Mouse (Mus musculus) fibroblast of lung, adult 2 months (primary cell): ENCODE data around the gene Pid1.
A peak's percentile ranks its signal among the peaks of the same experiment; 100 is the strongest.
"Not testable (repeated sequence)": the region's sequence is repeated elsewhere in the genome, so short reads cannot be mapped to it uniquely, and the experiment has no call there.

Experiments
- DNase-seq: peaks from one replicate; pipeline ENCODE4 v3.0.0-alpha.2; 2011; ENCODE audit warnings: low read depth

Gene Pid1

GRCm38 (mm10) chr1:84271712-84272200 lies 92.2 kb downstream of the Pid1 start:
- no peak for DNase-seq

GRCm38 (mm10) chr1:84257656-84258055 lies 106.3 kb downstream of the Pid1 start:
- DNase-seq: no peak

DNA sequence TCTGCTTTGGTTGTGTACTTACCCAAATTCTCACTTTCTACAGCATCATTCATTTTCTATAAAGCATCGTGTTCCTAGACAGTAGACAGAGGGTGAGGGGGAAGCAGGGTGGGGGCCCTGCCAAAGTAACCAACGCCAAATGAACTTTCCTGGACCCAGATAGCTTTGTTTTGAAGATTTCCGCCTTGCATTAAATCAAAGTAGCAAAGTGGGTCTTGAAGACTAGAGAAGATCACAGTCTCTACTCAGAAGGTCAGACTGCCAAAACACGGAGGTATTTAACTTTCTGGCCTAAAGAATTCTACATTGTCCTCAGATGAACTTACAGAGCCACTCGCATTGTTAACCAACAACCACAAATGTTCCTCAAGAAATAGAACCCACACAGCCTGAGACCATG lies 109.6 kb downstream of the Pid1 start:
- DNase-seq: no peak

- no peak for DNase-seq
These were observed 110.1 kb downstream of the Pid1 start for GRCm38 (mm10) chr1:84253838-84254237.

GRCm38 (mm10) chr1:84251205-84251604 lies 112.8 kb downstream of the Pid1 start:
- no peak for DNase-seq

GRCm38 (mm10) chr1:84250770-84251169 lies 113.2 kb downstream of the Pid1 start:
- no peak for DNase-seq

DNA sequence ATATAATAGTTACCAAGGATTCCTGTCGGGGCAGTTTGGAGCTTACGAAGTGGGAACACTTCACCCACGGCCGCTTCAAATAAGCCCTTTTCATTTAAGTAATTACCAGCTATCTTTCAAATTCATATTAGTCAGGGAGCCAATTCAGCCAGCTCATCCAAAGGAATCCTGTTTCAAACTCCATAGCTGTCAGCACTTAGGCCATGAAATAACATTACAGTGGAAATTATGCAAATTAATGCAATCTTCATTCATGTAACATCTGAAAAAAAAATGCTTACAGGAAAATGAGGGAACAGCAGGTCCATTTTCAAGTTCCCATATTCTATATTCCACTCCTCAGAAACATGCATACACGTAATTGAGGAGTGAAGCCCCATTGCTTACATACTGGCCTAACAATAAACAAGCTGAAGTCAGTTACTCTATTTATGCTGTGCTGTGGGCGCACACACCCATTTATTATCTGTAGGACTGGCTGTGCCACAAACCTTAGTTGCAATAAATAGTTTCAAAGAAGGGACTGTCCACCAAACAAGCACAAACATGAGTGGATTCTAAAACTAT lies 114.1 kb downstream of the Pid1 start:
- DNase-seq: no peak

- DNase-seq: no peak
These were observed 116.9 kb downstream of the Pid1 start for GRCm38 (mm10) chr1:84247111-84247510.

GRCm38 (mm10) chr1:84241192-84241828 lies 122.7 kb downstream of the Pid1 start:
- DNase-seq: no peak

- no peak for DNase-seq
These were observed 123.8 kb downstream of the Pid1 start for GRCm38 (mm10) chr1:84240203-84240602.

- no peak for DNase-seq
These were observed 133.5 kb downstream of the Pid1 start for GRCm38 (mm10) chr1:84230431-84230830.

GRCm38 (mm10) chr1:84225626-84226025 lies 138.4 kb downstream of the Pid1 start:
- peak; percentile 16 for DNase-seq

DNA sequence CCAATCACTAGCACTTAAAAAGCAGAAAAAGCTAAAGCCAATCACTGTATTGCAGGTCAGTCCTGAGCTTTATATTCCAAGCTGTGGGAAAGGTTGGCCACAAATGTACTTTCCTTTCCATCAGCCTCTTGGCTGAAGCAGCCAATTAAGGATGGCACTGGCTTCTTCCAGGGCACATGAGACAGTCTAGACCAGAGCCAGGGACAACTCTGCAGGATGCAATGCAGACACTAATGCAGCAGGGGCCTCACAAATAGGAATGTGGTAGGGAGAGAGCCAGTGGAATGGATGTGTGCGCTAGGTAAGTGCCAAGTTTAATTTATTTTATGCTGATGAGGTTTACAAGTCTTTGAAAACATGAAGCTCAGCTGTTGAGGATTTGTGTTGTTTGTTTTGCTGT lies 141.9 kb downstream of the Pid1 start:
- no peak for DNase-seq

DNA sequence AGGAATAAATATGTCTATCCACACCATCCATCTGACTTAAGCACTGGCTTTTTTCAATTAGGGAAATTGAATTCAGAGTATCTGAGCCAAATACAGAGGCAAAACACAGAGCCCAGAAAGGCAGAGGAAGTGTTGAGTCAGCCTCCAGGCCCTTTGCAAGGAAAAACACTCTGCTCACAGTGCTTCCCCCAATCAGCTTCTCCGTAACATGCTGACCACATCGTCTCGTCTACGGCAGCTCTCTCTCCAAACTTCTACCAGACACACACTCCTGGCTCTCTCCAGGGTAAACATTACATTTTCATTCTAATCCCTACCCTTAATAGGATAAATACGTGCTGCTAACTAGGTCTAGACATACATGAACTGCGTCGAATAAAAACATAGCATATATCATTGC lies 145.4 kb downstream of the Pid1 start:
- DNase-seq: peak; percentile 85

DNA sequence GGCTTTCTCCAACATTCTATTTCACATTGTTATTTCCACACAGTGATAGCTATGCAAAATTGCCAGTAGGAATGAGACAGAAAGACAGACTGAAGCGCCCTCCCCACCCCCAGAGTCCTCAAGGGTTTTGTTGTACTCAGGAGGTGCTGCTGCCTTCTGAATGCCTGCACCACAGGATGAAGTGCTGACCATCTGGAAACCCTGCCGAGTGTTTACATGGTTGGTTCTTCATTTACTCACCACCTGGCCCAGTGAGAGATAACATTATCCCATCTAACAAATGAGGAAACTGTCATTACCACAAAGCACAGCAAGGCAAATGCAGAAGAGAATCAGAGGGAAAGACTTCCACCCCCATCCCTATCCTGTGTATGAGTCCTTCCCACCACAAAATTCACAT lies 146.2 kb downstream of the Pid1 start:
- no peak for DNase-seq

DNA sequence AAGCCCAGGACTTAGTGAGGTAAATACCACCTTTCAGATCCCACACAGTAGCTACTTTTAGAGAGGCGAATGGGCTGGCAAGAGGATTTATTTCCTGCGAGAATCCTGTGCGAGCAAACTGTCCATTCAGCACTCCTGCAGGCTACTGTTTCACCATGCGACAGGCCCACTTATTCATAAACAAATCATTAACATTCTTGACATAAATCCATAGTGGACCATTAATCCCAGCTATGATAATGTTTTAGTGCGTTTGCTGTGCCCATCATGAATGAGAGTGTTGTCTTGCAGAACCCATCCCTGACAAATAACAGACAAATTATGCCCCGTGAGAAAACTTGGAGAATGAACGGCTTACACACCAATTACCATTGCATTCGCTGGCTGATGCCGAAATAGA lies 152.5 kb downstream of the Pid1 start:
- DNase-seq: no peak

DNA sequence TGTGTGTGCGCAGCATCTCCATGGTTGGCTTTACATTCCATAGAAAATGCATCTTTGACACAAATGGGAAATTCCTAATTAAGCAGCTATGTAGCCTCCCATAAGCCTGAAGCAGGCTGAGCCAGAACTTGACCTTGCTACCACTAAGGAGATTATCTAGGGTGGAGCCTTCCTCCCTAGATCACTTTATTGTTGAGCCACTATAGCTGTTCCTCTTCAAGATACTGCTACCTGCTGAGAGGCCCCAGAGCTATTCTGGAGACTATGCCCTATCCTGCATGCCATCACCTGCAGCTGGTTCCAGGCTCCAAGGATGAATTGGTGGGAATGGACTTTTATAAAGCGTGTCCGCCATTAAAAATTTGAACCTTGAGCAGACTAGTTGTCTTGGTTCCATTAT lies 158.2 kb downstream of the Pid1 start:
- not testable (repeated sequence) for DNase-seq

DNA sequence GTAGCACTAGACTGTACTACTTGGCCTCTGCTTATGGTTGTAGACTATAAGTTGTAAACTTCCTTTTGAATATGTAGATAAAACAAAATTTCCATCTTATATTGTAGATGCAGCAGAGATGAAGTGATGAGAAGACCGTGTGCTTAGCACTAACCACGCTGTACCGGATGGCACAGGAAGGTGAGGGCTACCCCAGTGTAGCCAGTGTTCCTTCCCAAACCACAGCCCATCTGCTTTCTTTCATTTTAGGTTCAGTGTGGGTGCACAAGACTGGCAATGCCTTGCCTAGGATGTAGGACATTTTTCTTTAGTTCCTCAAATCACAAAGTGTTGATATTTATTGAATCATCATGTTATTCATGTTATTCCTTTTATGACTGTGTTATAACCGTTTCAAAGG lies 160.5 kb downstream of the Pid1 start:
- DNase-seq: no peak

GRCm38 (mm10) chr1:84199890-84200289 lies 164.1 kb downstream of the Pid1 start:
- no peak for DNase-seq

GRCm38 (mm10) chr1:84198887-84199286 lies 165.1 kb downstream of the Pid1 start:
- DNase-seq: no peak

DNA sequence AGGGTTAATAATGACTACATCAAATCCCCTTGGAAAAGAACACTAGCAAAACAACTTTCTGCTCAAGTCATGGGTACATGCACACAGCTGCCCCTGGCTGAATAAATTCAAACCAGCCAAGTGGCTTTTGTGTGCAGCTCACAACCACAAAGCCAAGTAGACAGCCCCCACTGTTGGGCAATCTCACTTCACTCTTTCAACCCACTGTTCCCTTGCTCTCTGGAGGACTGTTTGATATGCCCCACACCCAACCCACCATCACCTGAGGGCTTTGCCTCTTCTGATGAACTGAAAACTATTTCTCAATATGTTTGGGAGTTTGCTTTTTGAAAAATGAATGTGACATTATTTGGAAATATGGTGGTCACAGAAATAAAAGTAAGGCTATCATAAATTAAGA lies 171.8 kb downstream of the Pid1 start:
- DNase-seq: peak; percentile 27

GRCm38 (mm10) chr1:84189446-84189845 lies 174.5 kb downstream of the Pid1 start:
- DNase-seq: peak; percentile 16

DNA sequence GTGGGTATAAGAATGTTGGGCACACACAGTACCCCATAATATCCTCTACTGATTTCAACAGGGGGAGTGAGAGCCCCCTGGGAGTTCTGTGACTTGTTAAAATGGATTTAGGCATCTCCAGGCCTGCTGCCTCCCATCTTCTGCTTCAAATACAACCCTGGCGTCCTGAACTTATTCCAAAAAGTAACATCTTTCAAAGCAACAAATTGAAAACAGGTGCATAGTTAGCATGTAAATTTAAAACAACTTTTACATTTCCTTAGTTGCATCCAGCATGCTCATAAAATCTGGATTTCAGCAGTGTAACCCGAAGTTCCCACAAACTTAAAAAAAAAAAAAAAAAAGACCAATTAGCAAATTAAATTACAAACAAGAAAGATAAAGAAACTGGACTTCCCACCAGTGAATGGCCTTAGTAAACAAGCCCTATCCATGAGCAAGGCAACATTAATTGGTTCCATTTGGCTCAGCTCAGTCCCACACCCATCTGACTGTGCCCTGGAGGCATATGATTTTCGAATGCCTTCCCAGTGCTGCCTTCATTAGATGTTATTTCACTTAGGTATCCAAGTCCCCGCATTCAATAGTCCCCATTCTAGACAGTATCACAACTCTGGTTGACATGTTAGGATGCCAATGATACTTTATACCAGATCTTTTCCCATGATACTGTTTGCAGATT lies 177.1 kb downstream of the Pid1 start:
- DNase-seq: no peak
